8 mouse cellular contexts compared by ENCODE assay signal in the genomic region with DNA sequence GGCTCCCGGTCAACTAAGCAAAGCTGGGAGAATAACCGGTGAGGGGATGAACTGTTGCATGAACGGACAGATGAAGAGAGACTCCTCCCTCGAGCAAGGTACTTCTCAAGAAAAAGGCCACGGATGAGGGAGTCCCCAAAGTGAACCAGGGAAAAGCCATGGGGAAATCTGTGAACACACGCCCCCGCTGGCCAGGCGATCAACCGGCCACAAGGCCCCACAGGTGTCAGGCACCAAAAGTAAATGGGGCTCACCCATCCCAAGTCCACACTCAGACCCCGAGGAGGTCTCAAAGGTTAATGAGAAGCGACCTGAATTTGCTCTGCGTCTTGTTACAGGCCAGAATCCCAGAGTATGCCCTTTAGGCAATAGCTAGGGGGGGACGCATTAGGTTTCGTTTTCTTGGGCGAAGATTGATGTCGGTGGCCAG. TPM values are rescaled to one million over a fixed set of nuclear protein-coding genes. Genes with fewer than 3 reads are reported as not detected.
DNase-seq lines count a peak whose midpoint lies in the region; ATAC-seq and TF ChIP-seq lines count a peak whose summit lies in the region.

No protein-coding gene starts in this region.

- intact Hi-C loops in gastrocnemius, adult 2 months (cut with DNase I) = loop anchor here (1.0 to 2.0 kb wide), 2 partner anchors 80 to 132 kb away; a partner anchor contains a TSS

- DNase-seq in layer of hippocampus, adult 11-12 months (ENCODE audit: low spot score) = peak; percentile 18
- no peak for DNase-seq in layer of hippocampus, adult 9-11 months
- DNase-seq in cerebellum, adult 18-20 months = peak; percentile 22 to 39
- DNase-seq in gastrocnemius, adult 2 months = peak; percentile 43
- DNase-seq in liver, embryonic 13.5 days = peak; percentile 14
- DNase-seq in adrenal gland, adult 2 months = no peak

- peak overlapping the region; percentile 99 for H3K4me3 ChIP-seq in gastrocnemius, adult 2 months
- peak overlapping the region; percentile 86 for H3K4me3 ChIP-seq in liver, embryonic 13.5 days (replicated peaks)
- peak overlapping the region; percentile 86 for H3K4me3 ChIP-seq in neural tube, embryonic 14.5 days (ENCODE audit: low read depth, low read length)

- peak overlapping the region; percentile 97 for H3K4me2 ChIP-seq in liver, embryonic 13.5 days
- H3K4me2 ChIP-seq in neural tube, embryonic 14.5 days (ENCODE audit: low read depth, low read length) = peak overlapping the region; percentile 80

- H3K36me3 ChIP-seq in liver, embryonic 13.5 days = peaks cover 5% of the 10 kb centered on the region; the same call in 1 of the 2 replicates
- no peaks in the 10 kb centered on the region for H3K36me3 ChIP-seq in neural tube, embryonic 14.5 days (ENCODE audit: control insufficient read depth, insufficient read depth, low read length)

- TF ChIP-seq CTCF in gastrocnemius, adult 2 months (IDR thresholded peaks at IDR 0.05) = peak; percentile 21; the same call in 1 of the 2 replicates

- H3K9me3 ChIP-seq in liver, embryonic 13.5 days (replicated peaks) = no peaks in the 10 kb centered on the region
- H3K9me3 ChIP-seq in neural tube, embryonic 14.5 days (ENCODE audit: control insufficient read depth, low read length) = no peaks in the 10 kb centered on the region

- no peaks in the 10 kb centered on the region for H3K27me3 ChIP-seq in liver, embryonic 13.5 days
- H3K27me3 ChIP-seq in neural tube, embryonic 14.5 days (ENCODE audit: control insufficient read depth, insufficient read depth, low read length) = no peaks in the 10 kb centered on the region

- under 1% methylated on average over 16 of the region's 16 CpGs for WGBS in liver, embryonic 13.5 days (ENCODE audit: insufficient replicate concordance)
- WGBS in neural tube, embryonic 14.5 days = under 1% methylated on average over 16 of the region's 16 CpGs

- peaks cover 35% of the 10 kb centered on the region for H3K4me1 ChIP-seq in liver, embryonic 13.5 days (replicated peaks)
- peaks cover 9% of the 10 kb centered on the region for H3K4me1 ChIP-seq in neural tube, embryonic 14.5 days (ENCODE audit: control insufficient read depth, insufficient read depth, low read length)

- H3K9ac ChIP-seq in liver, embryonic 13.5 days = peak overlapping the region; percentile 86
- peak overlapping the region; percentile 72 for H3K9ac ChIP-seq in neural tube, embryonic 14.5 days (replicated peaks; ENCODE audit: low read depth, low read length)

- peak; percentile 5 for ATAC-seq in inflammation-experienced regulatory T-cells, adult 6 months
- ATAC-seq in liver, embryonic 13.5 days (ENCODE audit: low read depth) = no peak
- ATAC-seq in neural tube, embryonic 14.5 days (ENCODE audit: low read depth) = no peak

- H3K27ac ChIP-seq in gastrocnemius, adult 2 months = peak overlapping the region; percentile 97
- H3K27ac ChIP-seq in liver, embryonic 13.5 days = peak overlapping the region; percentile 90
- H3K27ac ChIP-seq in neural tube, embryonic 14.5 days (ENCODE audit: low read depth, low read length) = peak overlapping the region; percentile 88

RNA-seq across cellular contexts. Expression of a gene that starts 0.8 kb away (rescaled TPM):
- 10 to 100 TPM; 52.8 to 55.7 TPM for total RNA-seq in gastrocnemius, adult 2 months (2021)
- polyA plus RNA-seq in inflammation-experienced regulatory T-cells, adult 6 months (2017; shearing (Covaris generic)) = 10 to 100 TPM; 24.0 to 24.2 (median 24.1) TPM
- polyA plus RNA-seq in liver, embryonic 13.5 days (2015; fragmentation: Nextera tagmentation; extraction: Ambion mirVana) = 32.5 and 34.1 TPM in 2 replicates
- polyA plus RNA-seq in neural tube, embryonic 14.5 days (2014; fragmentation: Nextera tagmentation; extraction: Ambion mirVana) = 59.7 and 61.5 TPM in 2 replicates
- total RNA-seq in adrenal gland, adult 2 months (2021) = 100 to 1,000 TPM in 1 of 2 experiments, 10 to 100 TPM in 1; 64.3 to 103 TPM
- polyA plus RNA-seq in adrenal gland, adult 2 months (2012; rRNA removed) = 29.1 and 34.1 TPM in 2 replicates

RNA-seq across cellular contexts. Expression of a gene that starts 17.6 kb away (rescaled TPM):
- total RNA-seq in gastrocnemius, adult 2 months (2021) = 1 to 10 TPM; 1.3 to 1.9 TPM
- 10 to 100 TPM in 2 of 3 experiments, 1 to 10 TPM in 1; 6.5 to 12.9 (median 12.1) TPM for polyA plus RNA-seq in inflammation-experienced regulatory T-cells, adult 6 months (2017; shearing (Covaris generic))
- polyA plus RNA-seq in liver, embryonic 13.5 days (2015; fragmentation: Nextera tagmentation; extraction: Ambion mirVana) = 1.0 TPM in 2 replicates
- polyA plus RNA-seq in neural tube, embryonic 14.5 days (2014; fragmentation: Nextera tagmentation; extraction: Ambion mirVana) = 2.6 and 3.4 TPM in 2 replicates
- 1 to 10 TPM; 1.8 to 2.2 TPM for total RNA-seq in adrenal gland, adult 2 months (2021)
- not detected in 2 replicates for polyA plus RNA-seq in adrenal gland, adult 2 months (2012; rRNA removed)

RNA-seq across cellular contexts. Expression of a gene that starts 28.8 kb away (rescaled TPM):
- total RNA-seq in gastrocnemius, adult 2 months (2021) = 10 to 100 TPM in 1 of 2 experiments, 1 to 10 TPM in 1; 7.9 to 10.3 TPM
- 100 to 1,000 TPM in 1 of 3 experiments, 10 to 100 TPM in 2; 52.8 to 148 (median 66.4) TPM for polyA plus RNA-seq in inflammation-experienced regulatory T-cells, adult 6 months (2017; shearing (Covaris generic))
- polyA plus RNA-seq in liver, embryonic 13.5 days (2015; fragmentation: Nextera tagmentation; extraction: Ambion mirVana) = 284 and 311 TPM in 2 replicates
- 60.1 and 68.5 TPM in 2 replicates for polyA plus RNA-seq in neural tube, embryonic 14.5 days (2014; fragmentation: Nextera tagmentation; extraction: Ambion mirVana)
- total RNA-seq in adrenal gland, adult 2 months (2021) = 10 to 100 TPM; 10.2 to 27.9 TPM
- polyA plus RNA-seq in adrenal gland, adult 2 months (2012; rRNA removed) = 0.19 and 0.48 TPM in 2 replicates

Comparison
In these comparisons a context has a peak if more than half of its experiments do, and no peak if none do; other contexts are left out.
1. DNase-seq: peak in layer of hippocampus, adult 11-12 months (single experiment), cerebellum, adult 18-20 months (2 of 2), gastrocnemius, adult 2 months (single experiment) and liver, embryonic 13.5 days (single experiment); none in layer of hippocampus, adult 9-11 months (single experiment) and adrenal gland, adult 2 months (single experiment).
2. RNA of a gene that starts 28.8 kb away (polyA plus RNA-seq): 284 to 311 TPM in liver, embryonic 13.5 days, 52.8 to 148 TPM in inflammation-experienced regulatory T-cells, adult 6 months and 60.1 to 68.5 TPM in neural tube, embryonic 14.5 days; 0.19 to 0.48 TPM in adrenal gland, adult 2 months; every median in the first group is over 10 times any median in the second.
3. Peak in every context shown above with its lines, with median percentiles within 50 percentile points of each other: H3K27ac ChIP-seq and H3K4me3 ChIP-seq.